Mouse (Mus musculus): ENCODE data around the gene Slc9b1.

Gene Slc9b1

DNA sequence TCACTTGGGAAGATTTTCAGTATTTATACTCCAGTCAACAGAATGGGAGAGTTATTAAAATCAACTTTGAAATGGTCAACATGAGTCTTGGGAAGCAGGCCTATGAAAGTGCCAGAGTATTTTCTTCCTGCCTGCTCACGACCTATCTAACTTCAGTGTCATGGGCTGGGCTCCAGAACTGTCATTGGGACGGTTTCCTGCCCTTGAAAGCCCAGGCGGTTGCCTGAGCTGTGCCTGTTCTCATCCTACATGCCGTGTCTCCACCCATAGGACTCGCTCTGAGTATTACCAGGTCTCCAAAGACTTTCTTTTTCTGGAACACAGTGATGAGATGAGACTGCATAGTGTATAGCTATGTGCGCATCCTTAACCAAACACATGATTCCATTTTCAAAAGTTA is 45.4 kb downstream of the Slc9b1 start:
- no peak for DNase-seq (ENCODE audit: low spot score in 2 of 2)

DNA sequence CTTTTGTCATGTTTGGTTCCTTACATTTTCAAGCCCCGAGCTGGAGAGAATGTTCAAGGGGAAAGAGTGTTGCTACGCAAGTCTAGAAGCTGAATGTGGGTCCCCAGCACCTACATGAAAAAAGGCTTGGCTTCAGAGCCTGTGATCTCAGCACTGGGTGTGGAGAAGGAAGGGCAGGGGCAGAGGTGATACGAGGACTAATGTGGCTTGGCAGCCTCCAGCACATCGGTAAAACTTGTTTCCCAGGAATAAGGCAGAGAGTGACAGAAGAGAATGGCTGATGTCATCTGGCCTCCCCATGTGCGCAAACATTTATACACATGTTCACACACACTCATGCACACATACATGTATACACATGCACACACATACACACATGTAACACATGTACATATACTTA is 47.3 kb downstream of the Slc9b1 start:
- no peak for DNase-seq (ENCODE audit: low spot score in 2 of 2)

DNA sequence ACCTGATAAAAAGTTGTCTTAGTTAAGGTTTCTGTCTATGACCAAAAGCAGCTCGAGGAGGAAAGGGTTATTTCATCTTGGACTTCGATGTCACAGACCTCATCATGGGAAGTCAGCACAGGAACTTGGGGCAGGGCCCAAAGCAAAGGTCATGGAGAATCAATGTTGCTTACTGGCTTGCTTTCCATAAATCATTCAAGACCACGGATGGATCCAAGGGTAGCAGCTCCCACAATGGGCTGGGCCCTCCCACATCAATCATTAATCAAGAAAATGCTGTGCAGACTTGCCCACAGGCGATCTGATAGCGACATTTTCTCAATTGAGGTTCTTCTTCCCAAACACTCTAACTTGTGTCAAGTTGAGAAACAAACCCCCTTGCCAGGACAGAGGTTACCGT is 48.3 kb downstream of the Slc9b1 start:
- DNase-seq (ENCODE audit: low spot score in 2 of 2): no peak

DNA sequence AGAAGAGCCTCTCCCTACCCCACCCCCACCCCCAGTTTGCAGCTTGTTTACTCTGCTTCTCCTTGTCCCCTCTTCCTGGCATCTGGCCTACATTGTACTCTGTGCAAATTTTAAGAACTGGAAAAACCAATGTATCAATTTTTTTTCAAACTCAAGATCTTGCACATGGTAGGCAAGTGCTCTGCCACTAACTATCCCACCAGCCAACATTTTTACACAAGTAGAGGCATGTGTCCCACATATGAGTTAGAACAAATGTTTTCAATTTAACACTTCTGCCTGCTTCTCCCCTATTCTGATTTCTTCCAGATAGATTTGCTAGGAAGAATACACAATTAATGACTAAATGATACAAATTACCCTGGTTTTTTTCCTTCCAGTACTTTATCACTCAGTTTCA is 49.3 kb downstream of the Slc9b1 start:
- no peak for DNase-seq (ENCODE audit: low spot score in 2 of 2)

DNA sequence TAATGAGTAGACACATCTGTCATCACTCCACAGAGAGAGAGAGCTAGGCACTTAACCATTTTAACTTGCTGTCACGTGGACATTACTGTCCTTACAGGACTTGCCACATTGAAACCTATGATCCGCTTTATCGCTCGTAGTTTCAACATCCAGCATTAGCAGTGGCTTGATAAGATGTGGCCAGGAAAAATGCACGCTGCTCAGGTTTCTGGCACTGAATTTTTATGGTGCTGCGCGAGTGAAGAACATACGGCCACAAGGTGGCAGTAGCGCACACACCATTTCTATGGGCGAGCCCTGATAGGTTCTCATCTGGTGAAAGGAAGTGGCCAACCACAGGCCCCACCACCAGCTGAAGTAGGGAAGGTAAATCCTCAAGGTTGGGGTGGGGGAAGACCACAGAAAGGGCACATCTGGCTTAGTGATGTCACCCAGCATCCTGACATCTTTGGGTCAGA is 54.4 kb downstream of the Slc9b1 start:
- DNase-seq (ENCODE audit: low spot score in 2 of 2): peak; percentile 94 to 97

DNA sequence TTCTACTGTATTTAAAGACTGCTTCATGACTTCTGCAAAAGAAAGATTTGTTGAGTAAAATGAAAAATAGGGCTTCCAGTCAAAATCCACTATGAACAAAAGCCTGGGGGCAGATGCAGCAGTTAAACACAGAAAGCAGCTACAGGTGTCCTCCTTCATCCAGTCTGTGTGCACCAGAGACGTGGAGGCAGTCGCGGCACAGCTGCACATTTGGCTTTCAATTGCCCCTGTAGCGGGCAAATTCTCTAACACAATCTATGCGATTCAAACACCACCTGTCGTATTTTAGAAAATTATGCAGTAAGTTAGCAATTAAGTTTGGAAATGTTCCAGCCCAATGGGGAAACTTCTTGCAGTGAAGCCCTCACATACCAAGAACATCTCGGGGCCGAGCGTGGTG is 55.4 kb downstream of the Slc9b1 start:
- DNase-seq (ENCODE audit: low spot score in 2 of 2): peak; percentile 60 to 76

DNA sequence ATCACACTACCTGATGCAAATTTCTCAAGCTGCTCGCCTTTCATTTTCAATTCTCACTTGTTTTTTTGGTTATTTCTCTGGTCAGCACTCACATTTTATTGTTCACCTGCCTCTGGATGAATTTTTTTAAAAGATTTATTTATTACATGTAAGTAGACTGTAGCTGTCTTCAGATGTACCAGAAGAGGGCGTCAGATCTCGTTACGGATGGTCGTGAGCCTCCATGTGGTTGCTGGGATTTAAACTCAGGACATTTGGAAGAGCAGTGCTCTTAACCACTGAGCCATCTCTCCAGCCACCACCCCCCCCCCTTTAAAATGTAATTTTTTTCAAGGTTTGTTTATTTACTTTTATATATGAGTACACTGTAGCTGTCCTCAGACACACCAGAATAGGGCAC is 56.0 kb downstream of the Slc9b1 start:
- no peak for DNase-seq (ENCODE audit: low spot score in 2 of 2)

DNA sequence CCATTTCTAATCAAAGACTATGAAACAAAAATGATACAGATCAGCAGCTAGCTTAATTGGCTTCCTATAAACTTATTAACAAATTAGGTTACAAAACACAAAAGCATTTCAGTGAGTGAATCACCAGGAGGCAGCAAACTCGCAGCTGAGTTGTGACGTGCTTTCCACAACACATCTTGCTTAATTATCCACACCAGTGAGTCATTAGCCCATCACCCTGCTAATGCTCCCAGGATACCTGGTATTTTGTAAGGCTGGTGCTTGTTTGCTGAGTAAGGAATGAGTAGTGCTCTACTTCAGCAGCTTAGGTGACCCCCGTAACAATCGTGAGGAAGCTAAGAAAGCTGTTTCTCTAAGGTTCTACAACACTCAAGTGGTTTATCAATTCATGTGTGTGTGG is 56.8 kb downstream of the Slc9b1 start:
- DNase-seq (ENCODE audit: low spot score in 2 of 2): no peak

DNA sequence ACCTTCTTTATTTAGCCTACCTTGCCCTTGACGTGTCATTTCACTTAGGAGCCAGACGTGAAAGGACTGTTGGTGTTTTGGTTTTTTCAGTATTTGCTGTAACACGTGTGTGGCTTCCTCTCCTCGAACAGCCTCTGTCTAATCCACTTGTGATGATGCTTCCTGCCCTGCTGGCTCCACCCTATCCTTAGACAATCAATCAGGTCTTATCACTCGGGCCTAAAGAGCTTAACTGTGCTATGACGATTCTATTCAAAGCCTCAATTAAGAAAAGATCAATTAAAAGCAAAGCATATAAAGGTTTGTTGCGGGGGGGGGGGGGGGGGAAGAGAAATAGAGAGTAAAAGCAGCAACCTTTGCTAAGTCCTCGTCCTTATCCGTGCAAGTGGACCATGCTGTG is 59.5 kb downstream of the Slc9b1 start:
- DNase-seq (ENCODE audit: low spot score in 2 of 2): no peak

DNA sequence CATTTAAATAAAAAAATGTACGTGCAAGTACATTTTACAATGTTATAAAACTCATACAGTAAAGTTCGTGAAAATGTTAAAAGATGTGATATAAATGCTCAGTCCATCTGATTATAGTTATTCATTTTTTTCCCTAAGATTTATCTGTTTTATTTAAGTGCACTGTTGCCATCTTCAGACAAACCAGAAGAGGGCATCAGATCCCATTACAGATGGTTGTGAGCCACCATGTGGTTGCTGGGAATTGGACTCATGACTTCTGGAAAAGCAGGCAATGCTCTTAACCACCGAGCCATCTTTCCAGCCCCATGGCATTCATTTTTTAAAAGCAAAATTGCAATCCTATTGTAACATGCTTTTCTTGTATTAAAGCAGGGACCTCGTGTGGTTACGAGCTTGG is 61.4 kb downstream of the Slc9b1 start:
- DNase-seq (ENCODE audit: low spot score in 2 of 2): no peak

DNA sequence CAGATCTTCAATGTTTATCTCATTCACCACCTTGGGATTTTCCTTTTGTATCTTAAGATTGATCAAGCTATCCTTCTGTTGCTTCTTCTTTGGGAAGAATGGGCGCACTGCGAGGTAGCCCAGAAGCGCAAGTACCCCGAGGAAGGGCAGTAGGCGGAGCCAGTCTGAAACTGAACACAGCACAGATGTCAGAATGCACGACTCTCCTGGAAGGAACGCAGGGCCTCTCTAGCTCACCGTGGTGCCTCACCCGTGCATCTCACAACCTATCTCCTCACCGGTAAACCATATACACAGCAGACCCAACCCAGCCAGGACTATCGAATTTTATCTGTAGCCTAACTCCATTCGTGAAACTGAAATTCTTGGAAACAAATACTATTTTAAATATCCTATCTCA is 63.2 kb downstream of the Slc9b1 start:
- no peak for DNase-seq (ENCODE audit: low spot score in 2 of 2)

DNA sequence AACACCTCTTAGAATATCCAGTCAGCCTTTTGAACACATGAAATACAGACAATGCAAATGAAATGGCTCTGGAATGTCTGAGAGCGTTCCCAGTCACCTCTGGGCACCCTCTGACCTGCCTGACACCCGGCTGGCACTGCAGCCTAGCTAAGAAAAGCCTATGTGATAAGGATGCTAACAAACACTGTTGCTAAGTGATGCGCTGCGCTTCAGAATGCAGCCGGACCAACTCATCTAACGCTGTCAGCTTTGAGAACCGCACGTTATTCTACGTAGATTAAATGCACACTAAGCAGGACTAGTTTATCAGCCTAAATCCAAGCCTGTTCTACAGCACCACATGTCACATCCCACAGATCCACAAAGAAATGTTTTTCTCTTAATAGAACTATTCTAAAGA is 64.0 kb downstream of the Slc9b1 start:
- DNase-seq (ENCODE audit: low spot score in 2 of 2): no peak

DNA sequence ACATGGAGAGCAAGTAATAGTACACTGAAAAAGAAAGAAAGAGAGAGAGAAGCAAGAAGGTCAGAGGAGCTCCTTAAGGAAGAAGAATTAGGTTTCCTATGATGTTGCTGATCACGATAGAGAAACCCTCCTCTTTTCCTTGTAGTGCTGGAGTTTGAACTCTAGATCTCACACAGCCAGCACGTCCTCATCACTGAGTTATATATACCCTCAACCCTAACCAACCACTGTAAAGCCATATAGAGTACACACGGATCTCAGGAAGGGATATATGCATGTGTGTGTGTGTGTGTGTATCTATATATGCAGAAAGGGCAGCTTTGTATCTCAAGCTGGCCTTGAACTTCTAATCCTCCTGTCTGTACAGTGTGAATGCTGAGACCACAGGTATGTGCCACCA is 69.4 kb downstream of the Slc9b1 start:
- DNase-seq (ENCODE audit: low spot score in 2 of 2): no peak

DNA sequence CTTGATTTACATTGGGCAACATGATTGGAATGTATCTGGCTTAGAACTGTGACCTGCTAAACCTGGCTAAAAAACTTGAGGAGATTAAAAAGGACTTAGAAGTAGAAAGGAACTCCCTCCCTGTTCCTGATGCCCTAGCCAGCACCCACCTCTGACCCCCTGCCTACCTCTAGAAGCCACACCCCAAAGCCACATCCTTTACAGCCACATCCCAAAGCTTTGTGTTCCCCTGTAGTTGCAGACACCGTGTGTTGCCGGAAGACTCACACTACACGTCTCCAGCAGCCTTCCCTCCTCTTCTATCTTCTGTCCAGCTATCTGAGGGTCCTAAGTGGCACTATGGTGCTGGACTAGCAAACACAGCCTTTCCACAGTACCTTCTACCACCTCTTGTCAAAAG is 70.0 kb downstream of the Slc9b1 start:
- peak; percentile 34 to 48 for DNase-seq (ENCODE audit: low spot score in 2 of 2)

DNA sequence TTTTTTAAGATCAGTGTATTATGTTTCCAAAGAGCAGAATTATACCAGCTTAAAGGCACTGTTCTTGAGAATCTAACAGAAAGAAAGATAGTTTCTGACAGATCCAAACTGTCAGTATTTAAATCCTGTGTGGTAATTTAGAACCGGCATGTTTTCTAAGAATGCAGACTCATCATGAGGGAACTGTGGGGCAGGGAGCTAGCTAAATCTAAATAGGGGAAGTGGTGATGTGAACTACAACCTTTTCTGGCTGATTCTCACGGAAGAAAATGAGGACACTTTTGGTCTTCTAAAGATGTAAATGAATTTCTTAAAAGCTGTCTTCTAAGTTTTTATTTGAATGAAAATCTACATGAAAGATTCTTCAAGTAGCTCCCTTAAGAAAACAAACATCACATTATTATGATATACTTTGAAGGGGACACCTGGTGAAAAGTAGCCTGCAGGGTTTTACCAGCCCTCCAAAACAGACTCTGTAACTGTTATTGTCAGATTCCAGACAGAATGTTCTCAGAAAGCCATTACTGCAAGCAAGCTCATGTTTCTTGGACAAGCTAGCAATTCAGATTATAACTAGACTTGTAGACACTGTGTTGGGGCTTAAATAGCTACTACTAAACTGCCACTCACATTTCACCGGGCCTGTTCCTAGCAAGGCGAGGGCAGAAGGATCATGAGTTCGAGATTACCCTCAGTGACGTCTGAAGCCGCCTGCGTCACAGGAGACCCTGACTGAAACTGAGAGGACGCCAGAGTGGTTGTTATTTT is 72.9 kb downstream of the Slc9b1 start:
- DNase-seq (ENCODE audit: low spot score in 2 of 2): no peak

DNA sequence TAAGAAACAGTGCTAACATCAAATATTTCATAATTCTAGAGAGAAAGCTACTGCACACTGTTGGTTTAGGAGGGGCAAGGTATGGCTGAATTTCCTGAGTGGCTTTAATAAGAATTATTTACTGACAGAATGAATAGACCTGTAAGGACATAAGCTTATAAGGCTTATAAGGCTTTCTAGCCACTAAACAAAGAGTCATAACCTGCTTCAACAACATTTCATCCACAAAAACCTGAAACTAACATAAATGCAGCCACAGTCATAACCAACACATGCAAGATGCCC is 73.4 kb downstream of the Slc9b1 start:
- DNase-seq (ENCODE audit: low spot score in 2 of 2): no peak

DNA sequence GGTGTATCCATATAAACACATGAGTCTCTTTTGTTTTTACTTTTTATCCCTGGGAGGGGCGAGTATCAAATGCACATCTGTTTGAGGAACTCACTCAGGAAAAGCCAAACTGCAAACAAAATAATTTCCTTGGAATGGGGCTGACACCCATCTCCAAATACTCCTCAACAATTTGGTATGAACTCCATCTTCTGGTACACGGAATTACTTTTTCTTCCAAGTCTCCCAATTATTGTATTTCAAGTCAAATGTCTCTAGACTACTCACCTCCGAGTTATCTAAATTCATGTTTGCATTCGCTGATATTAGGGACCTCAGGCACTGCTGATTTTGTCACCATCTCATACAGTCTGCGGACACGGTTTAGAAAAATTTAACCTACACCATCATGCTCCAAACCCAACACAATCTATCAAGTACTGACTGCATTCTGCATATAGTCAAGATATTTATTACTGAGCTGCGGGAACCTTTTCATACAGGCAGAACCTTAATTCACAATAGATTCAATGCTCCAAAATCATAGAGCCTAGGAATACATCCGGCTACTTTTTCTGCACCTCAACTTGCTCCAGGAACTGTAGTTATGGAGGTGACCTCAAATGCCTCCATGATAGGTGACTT is 74.5 kb downstream of the Slc9b1 start:
- DNase-seq (ENCODE audit: low spot score in 2 of 2): no peak

DNA sequence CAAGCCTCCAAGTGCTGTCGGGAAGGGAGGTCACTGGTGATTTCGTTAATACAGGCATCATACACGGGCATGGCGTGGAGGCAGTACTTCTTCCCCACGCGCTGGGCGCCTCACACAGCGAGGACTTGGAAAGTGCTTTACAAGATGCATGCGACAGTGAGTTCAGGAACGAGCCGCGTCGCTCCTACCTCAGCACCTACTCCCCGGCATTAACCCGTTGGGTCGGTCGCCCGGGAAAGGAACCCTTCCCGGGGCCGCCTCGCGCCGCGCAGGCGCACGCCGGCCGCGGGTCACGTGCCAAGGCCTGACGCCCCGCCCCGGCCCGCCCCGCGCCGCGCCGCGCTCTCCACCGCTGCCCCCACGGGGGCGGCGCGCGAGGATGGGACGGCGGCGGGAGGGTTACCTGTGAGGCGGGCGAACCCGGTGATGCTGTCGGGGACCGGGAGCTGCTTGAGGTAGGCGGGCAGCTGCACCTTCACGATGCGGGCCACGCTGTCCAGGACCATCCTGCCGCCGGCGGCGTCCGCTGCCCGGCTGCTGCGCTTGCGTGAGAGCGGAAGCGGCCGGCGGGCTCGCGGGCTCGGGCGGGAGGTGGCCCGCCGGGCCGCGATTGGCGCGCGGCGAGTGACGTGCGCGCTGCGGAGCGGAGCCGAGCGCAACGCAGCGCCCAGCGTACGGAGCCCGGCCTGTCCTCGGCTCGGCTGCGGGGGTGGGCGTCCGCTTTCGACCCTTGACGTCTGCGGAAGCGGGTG is 75.2 kb downstream of the Slc9b1 start:
- peak; percentile 76 to 85 for DNase-seq (ENCODE audit: low spot score in 2 of 2)

DNA sequence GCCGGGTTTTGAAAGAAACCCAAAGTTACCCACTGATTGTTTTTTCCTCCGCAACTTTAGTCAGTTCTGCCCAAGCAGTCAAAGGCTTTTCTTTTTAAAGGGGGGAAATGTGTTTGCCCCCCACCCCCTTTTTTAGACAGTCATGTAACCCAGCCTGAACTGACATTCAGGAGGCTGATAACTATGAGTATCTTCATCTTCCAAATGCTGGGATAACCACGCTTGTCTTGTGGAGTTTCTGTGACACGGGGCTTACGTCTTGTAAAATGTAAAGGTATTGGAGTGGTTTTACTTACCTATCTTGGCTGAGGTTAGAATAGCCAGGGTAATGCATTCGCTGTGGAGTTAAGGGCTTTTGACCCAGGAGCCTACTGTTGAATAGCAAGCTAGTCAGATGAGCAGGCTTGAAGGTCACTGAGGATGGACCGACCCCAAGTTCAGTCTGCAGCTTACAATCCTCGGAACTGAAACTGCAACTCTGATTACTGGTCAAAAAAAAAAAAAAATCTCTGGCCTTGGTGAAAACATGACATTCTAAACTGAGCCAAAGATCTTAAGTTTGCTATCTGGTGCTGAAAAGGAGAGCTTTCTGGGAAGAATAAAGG is 75.9 kb downstream of the Slc9b1 start, which contains the start of gene Cisd2:
Gene Cisd2, minus strand, starts transcription at position 318 of the 605 bp plus-strand sequence.
- DNase-seq (ENCODE audit: low spot score in 2 of 2): no peak

DNA sequence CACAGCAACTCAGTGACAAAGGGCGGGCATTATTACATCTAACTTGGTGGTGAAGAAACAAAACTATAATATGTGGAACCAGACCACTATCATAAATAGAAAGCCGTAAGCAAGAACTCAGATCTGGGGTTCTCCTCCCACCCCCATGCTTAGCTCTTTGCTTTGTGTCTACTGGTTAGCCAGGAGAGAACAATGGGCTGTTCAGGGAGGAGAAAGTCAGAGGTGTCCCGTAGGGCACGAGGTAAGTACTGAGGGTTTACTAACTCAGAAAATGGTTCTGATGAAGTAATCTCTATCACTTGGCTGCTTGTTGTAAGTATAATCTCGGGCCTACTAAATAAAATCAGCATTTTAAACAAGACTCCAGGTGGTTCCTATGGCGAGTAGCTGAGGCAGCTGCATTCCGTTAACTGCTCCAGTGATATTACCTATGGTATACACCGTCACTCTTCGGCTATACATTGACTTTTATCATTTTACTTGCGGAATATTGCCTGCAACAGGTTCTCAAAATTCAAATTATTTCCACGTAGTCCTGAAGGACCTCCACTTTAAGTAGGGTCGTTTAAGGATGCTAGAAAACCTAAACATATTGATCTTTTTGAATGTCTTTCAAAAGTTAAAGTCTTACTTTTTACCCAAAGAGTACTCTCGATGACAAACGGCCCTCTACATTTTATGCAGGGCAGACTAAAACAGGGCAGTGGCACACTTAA is 89.2 kb downstream of the Slc9b1 start:
- DNase-seq (ENCODE audit: low spot score in 2 of 2): no peak

DNA sequence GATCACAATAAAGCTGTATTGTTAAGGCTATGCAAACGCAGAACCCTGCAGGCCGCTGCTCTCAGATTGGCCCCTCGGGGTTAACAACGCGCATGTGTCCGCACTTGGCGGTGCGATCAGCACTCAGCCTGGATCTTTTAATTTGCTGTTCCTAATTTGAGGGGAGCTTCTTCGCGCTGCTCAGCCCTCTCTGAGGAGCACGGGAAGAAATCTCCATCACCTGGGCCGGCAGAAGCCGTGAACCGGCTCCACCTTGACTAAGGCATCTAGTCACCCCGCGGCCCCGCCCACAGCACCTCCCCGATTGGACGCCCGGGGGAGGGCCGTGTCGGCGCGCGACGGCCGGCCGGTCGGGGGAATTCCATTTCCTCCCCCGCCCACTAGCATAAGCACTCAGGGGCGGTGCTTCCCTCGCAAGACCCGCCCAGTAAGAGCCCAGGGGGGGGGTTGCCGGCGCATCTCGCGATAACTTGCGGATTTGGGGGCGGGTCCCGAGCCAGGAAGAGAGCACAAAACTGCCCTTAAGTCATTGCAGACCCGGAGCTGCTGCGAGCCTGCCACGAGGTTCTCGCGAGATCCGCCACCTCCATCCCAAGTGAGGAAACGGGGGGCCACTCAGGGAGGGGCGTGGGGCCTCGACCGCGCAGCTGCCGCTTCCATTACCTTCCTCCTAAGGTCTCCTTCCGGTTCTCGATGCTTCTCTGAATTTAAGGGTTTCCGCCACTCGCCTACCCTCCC is 90.1 kb downstream of the Slc9b1 start, which contains the start of gene Ube2d3:
Gene Ube2d3, plus strand, starts transcription at position 392 of the 738 bp plus-strand sequence.
- DNase-seq (ENCODE audit: low spot score in 2 of 2): peak; percentile 99

Data from thymus, postnatal 10 days (tissue).